Mouse (Mus musculus) small intestine, adult 2 months (tissue): ENCODE data around the gene Ppp4r3b.

ENCODE experiments used
- CTCF ChIP-seq: fragments of 200-500 bp; IDR thresholded peaks from 2 replicates; pipeline ENCODE4 v1.5.1; 2012; ENCODE audit warnings: low read depth, mild to moderate bottlenecking, control low read depth, inconsistent platforms, low read length, moderate library complexity, mixed read lengths; ENCODE audit not compliant: insufficient replicate concordance, insufficient read length; ENCODE audit errors: extremely low read depth
- POLR2A ChIP-seq: fragments of 200-500 bp; IDR thresholded peaks from 2 replicates; pipeline ENCODE4 v1.6.1; 2012; ENCODE audit warnings: low read depth, mild to moderate bottlenecking, control low read depth, inconsistent platforms, low read length, moderate library complexity

DNA sequence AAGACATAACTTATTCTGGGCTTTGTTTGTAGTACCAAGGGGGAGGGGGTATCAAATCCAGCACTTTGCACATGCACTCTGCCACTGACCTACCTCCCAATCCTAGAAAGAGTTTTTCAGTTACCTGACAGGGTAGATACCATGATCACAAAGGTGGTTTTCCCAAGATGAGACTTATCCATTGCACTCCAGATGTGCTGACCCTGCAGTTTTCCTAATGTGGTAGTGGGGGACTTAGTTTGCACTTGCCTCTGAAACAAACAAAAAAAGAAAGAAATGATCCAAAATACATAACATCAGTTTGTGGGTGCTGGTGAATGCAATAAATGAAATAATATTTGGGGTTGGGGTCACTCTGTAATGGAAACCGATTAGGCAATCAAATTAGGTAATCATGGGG lies 6.6 kb downstream of the Ppp4r3b start:
- TF ChIP-seq CTCF (no peak), POLR2A (no peak)
